Mouse (Mus musculus) spleen, adult 18-20 months (tissue): ENCODE data around the gene Afdn.
"Not testable (repeated sequence)": the region's sequence is repeated elsewhere in the genome, so short reads cannot be mapped to it uniquely, and the experiment has no call there.

Experiments
- DNase-seq, 2 experiments: peaks; one replicate each; pipeline ENCODE4 v3.0.0; 2022; ENCODE audit warnings: mixed read lengths in 2 of 2

The Afdn gene

GRCm38 (mm10) chr17:13739981-13740380 lies 20.4 kb upstream of the Afdn start:
- no peak for DNase-seq

DNA sequence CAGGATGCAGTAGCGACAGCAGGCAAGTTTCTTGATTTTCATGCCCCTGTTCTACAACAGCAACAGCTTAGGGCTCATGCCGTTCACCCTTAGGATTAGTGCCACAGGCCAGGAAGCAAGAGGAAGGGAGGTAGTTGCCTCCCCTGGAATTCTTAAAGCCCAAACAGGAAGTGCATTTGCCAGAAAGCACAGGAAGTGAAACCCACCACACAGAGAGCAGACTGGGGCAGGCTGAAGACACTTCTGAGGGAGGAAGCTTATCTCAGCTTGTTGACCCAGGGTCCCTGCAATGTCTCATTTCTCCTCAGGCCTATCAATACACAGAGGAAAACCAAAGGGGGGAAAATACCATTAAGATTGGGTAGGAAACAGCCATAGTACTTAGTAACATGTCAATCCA lies 19.5 kb upstream of the Afdn start:
- no peak for DNase-seq

- no peak for DNase-seq
These were observed 18.7 kb upstream of the Afdn start for GRCm38 (mm10) chr17:13741611-13742010.

DNA sequence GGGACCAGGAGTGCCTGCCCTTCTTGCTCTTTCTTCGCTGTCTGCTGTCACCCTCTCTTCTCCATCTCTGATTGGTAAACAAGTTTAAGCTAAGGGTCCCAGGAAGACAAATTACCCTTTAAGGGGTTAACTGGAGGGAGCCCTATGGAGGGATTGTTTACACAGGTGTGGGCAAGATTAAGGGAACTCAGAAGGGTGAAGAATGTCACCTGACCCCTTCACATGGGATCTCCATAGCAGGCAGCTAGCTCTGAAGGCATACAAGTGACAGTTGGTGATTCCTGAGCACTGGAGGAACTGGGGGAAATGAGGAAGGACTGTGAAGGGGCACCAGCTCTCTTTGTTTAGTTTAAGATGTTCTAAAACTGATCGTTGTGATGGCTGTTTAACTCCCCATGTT lies 18.0 kb upstream of the Afdn start:
- DNase-seq: no peak

- DNase-seq: no peak
These were observed 17.2 kb upstream of the Afdn start for GRCm38 (mm10) chr17:13742941-13743708.

GRCm38 (mm10) chr17:13743709-13744079 lies 16.6 kb upstream of the Afdn start:
- DNase-seq: no peak

GRCm38 (mm10) chr17:13744219-13744618 lies 16.1 kb upstream of the Afdn start:
- no peak for DNase-seq

DNA sequence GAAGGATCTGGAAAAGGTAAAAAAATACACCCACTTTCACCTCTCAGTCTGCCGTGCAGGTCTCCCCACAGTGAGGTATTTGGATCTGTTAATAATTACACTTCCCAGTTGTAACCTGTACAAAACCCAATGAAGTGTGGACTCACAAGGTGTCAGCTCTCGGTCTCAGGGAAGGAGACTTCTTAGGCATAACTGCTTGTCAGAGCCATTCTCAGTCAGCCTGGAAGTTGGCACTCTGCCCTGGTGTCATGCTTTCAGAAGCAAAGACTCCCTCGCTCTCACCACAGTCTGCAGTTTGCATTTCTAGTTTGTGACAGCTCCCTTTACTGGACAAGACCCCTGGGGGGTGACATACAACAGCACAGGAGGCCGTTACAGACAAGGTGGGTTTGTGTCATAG lies 15.5 kb upstream of the Afdn start:
- DNase-seq: no peak

- no peak for DNase-seq
These were observed 15.0 kb upstream of the Afdn start for GRCm38 (mm10) chr17:13745373-13745772.

GRCm38 (mm10) chr17:13746330-13746729 lies 14.0 kb upstream of the Afdn start:
- no peak for DNase-seq

DNA sequence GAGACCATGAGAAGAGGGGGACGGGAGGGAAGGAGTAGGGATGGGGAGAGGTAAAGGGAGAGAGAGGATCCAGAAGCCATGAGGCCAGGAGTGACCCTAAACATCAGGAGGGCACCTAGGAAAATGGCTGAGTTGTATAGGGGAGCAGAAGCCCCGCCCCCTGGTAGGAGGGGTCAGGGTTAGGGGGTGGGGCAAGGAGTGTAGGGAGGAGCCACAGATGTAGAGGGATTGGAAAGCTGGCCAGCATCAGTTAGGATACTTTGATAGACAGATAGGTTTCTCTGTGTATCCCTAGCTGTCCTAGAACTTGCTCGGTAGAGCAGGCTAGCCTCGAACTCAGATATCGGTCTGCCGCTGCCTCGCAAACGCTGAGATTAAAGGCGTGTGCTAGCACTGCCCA lies 12.7 kb upstream of the Afdn start:
- DNase-seq: no peak

- DNase-seq: no peak
These were observed 11.3 kb upstream of the Afdn start for GRCm38 (mm10) chr17:13749027-13749426.

DNA sequence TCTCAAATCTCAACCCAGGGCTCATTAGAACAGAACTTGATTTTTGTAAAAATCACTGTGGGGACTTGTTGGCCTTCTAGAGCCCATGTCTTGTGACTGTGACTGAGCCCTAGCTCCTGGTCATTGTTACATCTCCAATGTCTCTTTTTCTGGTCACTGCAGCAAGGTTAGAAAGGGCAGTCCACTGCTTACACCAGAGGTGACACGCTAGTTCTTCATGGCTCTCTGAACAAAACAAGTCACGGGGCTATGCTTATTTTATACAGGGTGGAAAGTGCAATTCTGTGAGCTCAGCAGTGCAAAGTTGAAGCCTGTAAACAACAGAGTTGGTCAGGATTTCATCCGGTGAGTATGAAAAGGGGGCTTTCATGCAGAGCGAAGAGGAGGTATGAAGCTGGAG lies 6.4 kb upstream of the Afdn start:
- DNase-seq: no peak

- DNase-seq: no peak
These were observed 5.4 kb upstream of the Afdn start for GRCm38 (mm10) chr17:13754940-13755339.

GRCm38 (mm10) chr17:13758586-13758985 lies 1.8 kb upstream of the Afdn start:
- DNase-seq: no peak

DNA sequence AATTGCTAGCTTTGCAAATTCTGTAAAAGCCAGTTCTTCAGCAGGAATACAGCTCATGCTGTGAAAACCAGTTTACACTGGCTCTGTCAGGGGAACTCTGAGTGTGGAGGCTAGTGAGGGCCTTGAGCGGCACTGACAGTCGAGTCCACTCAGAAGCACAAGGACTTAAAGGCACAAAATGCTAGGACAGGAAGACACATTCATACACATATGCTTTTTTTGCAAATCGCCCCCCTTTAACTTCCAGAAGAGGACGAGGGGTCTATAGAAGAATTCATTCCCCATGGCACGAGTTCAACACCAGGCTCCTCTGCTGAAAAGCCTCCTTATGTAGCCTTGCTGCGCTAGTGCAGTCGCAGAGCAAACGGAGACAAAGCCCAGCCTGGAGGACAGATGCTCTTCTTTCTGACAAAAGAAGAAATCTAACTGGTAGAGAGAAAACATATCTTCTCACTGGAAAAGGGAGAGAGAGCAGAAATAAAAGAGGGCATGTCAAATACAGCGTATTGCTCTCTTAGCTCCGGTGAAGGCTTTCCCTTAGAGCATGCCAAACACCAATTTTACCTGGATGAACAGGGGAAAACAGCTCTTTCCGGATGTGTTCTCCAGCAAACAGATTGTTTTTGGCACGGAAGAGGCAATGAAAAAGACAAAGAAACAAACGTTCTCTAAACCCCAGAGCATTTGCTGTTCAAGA lies 1.0 kb upstream of the Afdn start:
- DNase-seq: no peak

DNA sequence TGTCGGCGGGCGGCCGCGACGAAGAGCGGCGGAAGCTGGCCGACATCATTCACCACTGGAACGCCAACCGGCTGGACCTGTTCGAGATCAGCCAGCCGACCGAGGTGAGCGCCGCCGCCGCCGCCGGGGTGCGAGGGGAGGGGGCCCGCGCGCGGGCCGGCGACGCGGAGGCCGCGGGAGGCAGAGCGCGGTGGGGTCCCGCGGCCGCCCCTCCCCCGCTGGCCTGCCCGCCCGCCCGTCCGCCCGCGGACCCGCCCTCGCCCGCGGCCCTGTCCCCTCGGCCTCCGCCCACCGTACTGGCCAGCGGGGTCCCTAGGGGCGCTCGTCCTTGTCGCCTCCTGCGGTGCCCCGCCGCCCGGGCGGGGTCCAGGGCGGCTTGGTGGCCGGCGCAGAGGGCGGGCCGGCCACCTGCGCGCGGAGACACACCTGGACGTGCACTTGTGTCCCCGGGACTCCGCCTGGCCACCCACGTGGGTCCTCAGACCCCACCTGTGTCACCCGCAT lies 388 bp downstream of the Afdn start:
- DNase-seq: no peak

- DNase-seq: peak in 1 of 2 experiments; percentile 16
These were observed 1.0 kb downstream of the Afdn start, which contains the start of gene Tcte2 for GRCm38 (mm10) chr17:13761179-13761913. Gene Tcte2 (minus strand): TSS chr17:13761825.

DNA sequence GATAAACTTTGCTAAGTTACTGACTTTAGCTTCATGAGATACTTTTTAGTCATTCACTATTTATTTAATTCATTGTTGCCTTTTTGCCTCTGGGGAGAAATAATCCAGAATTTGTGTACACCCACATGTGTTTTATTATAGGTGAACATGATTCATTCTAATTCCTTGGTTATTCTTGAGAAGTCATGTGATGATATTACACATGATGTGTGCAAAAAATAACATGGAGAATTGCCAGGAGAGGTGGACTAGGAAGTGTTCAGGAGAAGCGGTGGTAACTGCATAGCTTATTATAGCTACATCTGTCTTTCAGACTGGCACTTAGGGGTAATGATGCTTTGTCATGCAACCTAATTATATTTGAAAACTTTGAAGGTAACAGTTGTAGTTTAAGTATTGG lies 3.5 kb downstream of the Afdn start:
- no peak for DNase-seq

- DNase-seq: not testable (repeated sequence)
These were observed 4.6 kb downstream of the Afdn start for GRCm38 (mm10) chr17:13764911-13765310.

GRCm38 (mm10) chr17:13768531-13768930 lies 8.2 kb downstream of the Afdn start:
- DNase-seq: no peak

DNA sequence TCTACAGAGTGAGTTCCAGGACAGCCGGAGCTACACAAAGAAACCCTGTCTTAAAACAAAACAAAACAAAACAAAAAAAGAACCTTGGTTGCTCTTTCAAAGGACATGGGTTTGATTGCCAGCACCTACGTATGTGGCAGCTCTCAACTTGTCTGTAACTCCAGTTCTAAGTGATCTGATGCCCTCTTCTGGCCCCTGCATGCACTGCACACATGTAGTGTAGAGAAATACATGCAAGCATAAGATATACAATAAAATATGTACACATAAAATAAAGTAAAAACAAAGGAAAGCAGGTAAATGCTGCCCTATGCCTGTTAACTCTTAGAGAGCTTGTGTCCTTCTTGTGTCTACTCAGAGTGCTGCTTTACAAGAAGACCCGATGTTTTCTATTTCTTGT lies 8.9 kb downstream of the Afdn start:
- DNase-seq: no peak

DNA sequence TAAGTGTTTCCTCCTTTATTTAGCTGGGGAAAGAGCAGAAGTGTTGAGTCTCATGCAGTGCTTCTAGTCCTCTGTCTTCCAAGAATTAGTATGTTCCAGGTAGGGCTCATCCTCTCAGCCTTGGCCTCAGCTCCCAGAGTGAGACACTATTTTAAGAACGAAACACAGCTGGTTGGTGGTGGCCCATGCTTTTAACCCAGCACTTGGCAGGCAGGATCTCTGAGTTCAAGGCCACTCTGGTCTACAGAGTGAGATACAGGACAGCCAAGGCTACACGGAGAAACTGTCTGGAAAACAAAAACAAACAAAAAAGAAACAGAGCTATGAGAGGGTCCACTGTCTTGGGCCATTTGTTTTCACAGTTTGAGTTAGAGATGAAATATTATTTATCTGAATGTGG lies 17.3 kb downstream of the Afdn start:
- DNase-seq: no peak

GRCm38 (mm10) chr17:13778865-13779264 lies 18.5 kb downstream of the Afdn start:
- DNase-seq: no peak
